Mouse (Mus musculus) embryonic facial prominence, embryonic 12.5 days (tissue): ENCODE results near the gene Cep350. TPM values are rescaled to one million over a fixed set of nuclear protein-coding genes. Genes with fewer than 3 reads are reported as not detected.

ENCODE experiments used
- ATAC-seq: fragments of 200-750 bp; cut with Nextera tagmentation; 2 replicates; pipeline ENCODE4 v1.8.0; 2017; ENCODE audit not compliant: insufficient number of reproducible peaks, insufficient read depth, low FRiP score, low TSS enrichment
- H3K27ac ChIP-seq: fragments of 300-500 bp; sonication (generic); 2 replicates; pipeline ENCODE4 v1.5.1; 2016; ENCODE audit warnings: mild to moderate bottlenecking
- H3K27me3 ChIP-seq: fragments of 300-500 bp; sonication (generic); 2 replicates; pipeline ENCODE4 v1.6.1; 2016; ENCODE audit warnings: mild to moderate bottlenecking, moderate library complexity
- H3K36me3 ChIP-seq: fragments of 300-500 bp; sonication (generic); 2 replicates; pipeline ENCODE4 v1.6.1; 2016; ENCODE audit warnings: mild to moderate bottlenecking
- H3K4me1 ChIP-seq: fragments of 300-500 bp; sonication (generic); 2 replicates; pipeline ENCODE4 v1.6.1; 2016
- H3K4me2 ChIP-seq: fragments of 300-500 bp; sonication (generic); replicated peaks from 2 replicates; pipeline ENCODE4 v1.6.1; 2016; ENCODE audit warnings: mild to moderate bottlenecking, moderate library complexity
- H3K4me3 ChIP-seq: fragments of 300-500 bp; sonication (generic); 2 replicates; pipeline ENCODE4 v1.5.1; 2016; ENCODE audit warnings: mild to moderate bottlenecking
- H3K9ac ChIP-seq: fragments of 300-500 bp; sonication (generic); 2 replicates; pipeline ENCODE4 v1.6.1; 2016; ENCODE audit warnings: mild to moderate bottlenecking, moderate library complexity
- H3K9me3 ChIP-seq: fragments of 300-500 bp; sonication (generic); 2 replicates; pipeline ENCODE4 v1.6.1; 2016; ENCODE audit warnings: mild to moderate bottlenecking, moderate library complexity
- WGBS: fragments of 180-500 bp; shearing (Covaris S2); methylation state at CpG from one replicate; pipeline ENCODE4 v1.1.7; 2016; 5-methylcytosine and 5-hydroxymethylcytosine counted together
- polyA plus RNA-seq: library from polyadenylated mRNA; unstranded; fragments of >200 nt; fragmentation: Nextera tagmentation; extraction: Ambion mirVana; gene quantifications from 2 replicates; pipeline ENCODE4 v1.2.1, GENCODE M21; 2016

Cep350 gene
- polyA plus RNA-seq, 1 experiment from 2014 or later: 15.6 TPM

GRCm38 (mm10) chr1:155879596-155879995 is 93.5 kb downstream of the Cep350 start:
- WGBS: 92% methylated on average over 3 of the region's 3 CpGs
- Histone ChIP-seq H3K36me3 (peaks cover 55% of the 10 kb centered on the region), H3K27ac (no peak overlapping the region), H3K27me3 (no peaks in the 10 kb centered on the region), H3K4me2 (no peak overlapping the region), H3K9me3 (no peaks in the 10 kb centered on the region), H3K4me1 (no peaks in the 10 kb centered on the region), H3K4me3 (no peak overlapping the region), H3K9ac (no peak overlapping the region)
- ATAC-seq: no peak

- WGBS: 75% methylated on average over 4 of the region's 4 CpGs
- Histone ChIP-seq H3K4me2 (no peak overlapping the region), H3K27ac (no peak overlapping the region), H3K4me3 (no peak overlapping the region), H3K4me1 (no peaks in the 10 kb centered on the region), H3K27me3 (no peaks in the 10 kb centered on the region), H3K36me3 (peaks cover 61% of the 10 kb centered on the region), H3K9ac (no peak overlapping the region), H3K9me3 (no peaks in the 10 kb centered on the region)
- ATAC-seq: no peak
These were observed 110.1 kb downstream of the Cep350 start for GRCm38 (mm10) chr1:155862967-155863366.

GRCm38 (mm10) chr1:155854926-155855702 is 117.9 kb downstream of the Cep350 start:
- Histone ChIP-seq H3K4me3 (no peak overlapping the region), H3K36me3 (peaks cover 34% of the 10 kb centered on the region), H3K27me3 (no peaks in the 10 kb centered on the region), H3K27ac (no peak overlapping the region), H3K9me3 (no peaks in the 10 kb centered on the region), H3K9ac (no peak overlapping the region), H3K4me1 (no peaks in the 10 kb centered on the region), H3K4me2 (no peak overlapping the region)
- no peak for ATAC-seq
- WGBS: 85% methylated on average over 7 of the region's 7 CpGs

- Histone ChIP-seq H3K27ac (no peak overlapping the region), H3K4me2 (no peak overlapping the region), H3K9ac (no peak overlapping the region), H3K4me1 (no peaks in the 10 kb centered on the region), H3K36me3 (peaks cover 32% of the 10 kb centered on the region), H3K27me3 (no peaks in the 10 kb centered on the region), H3K4me3 (no peak overlapping the region), H3K9me3 (no peaks in the 10 kb centered on the region)
- no peak for ATAC-seq
- WGBS: 95% methylated on average over 5 of the region's 5 CpGs
These were observed 120.0 kb downstream of the Cep350 start for GRCm38 (mm10) chr1:155853009-155853408.

GRCm38 (mm10) chr1:155844235-155844634 is 128.8 kb downstream of the Cep350 start:
- 87% methylated on average over 5 of the region's 5 CpGs for WGBS
- no peak overlapping the region for H3K27ac ChIP-seq
- H3K4me2 ChIP-seq: no peak overlapping the region
- no peak overlapping the region for H3K4me3 ChIP-seq
- no peaks in the 10 kb centered on the region for H3K27me3 ChIP-seq
- no peaks in the 10 kb centered on the region for H3K9me3 ChIP-seq
- peaks cover 27% of the 10 kb centered on the region for H3K36me3 ChIP-seq
- no peaks in the 10 kb centered on the region for H3K4me1 ChIP-seq
- no peak for ATAC-seq
- H3K9ac ChIP-seq: no peak overlapping the region

GRCm38 (mm10) chr1:155843538-155843937 is 129.5 kb downstream of the Cep350 start:
- peaks cover 26% of the 10 kb centered on the region; the same call in 1 of the 2 replicates for H3K36me3 ChIP-seq
- H3K4me2 ChIP-seq: no peak overlapping the region
- ATAC-seq: no peak
- H3K4me1 ChIP-seq: no peaks in the 10 kb centered on the region
- WGBS: 79% methylated on average over 4 of the region's 4 CpGs
- H3K9ac ChIP-seq: no peak overlapping the region
- H3K27me3 ChIP-seq: no peaks in the 10 kb centered on the region
- H3K9me3 ChIP-seq: no peaks in the 10 kb centered on the region
- no peak overlapping the region for H3K27ac ChIP-seq
- no peak overlapping the region for H3K4me3 ChIP-seq

- no peaks in the 10 kb centered on the region for H3K9me3 ChIP-seq
- WGBS: 83% methylated on average over 2 of the region's 2 CpGs
- no peaks in the 10 kb centered on the region for H3K36me3 ChIP-seq
- no peak overlapping the region for H3K27ac ChIP-seq
- H3K4me1 ChIP-seq: no peaks in the 10 kb centered on the region
- H3K4me2 ChIP-seq: no peak overlapping the region
- no peak for ATAC-seq
- H3K27me3 ChIP-seq: no peaks in the 10 kb centered on the region
- no peak overlapping the region for H3K4me3 ChIP-seq
- H3K9ac ChIP-seq: no peak overlapping the region
These were observed 137.4 kb downstream of the Cep350 start for GRCm38 (mm10) chr1:155835667-155836066.

GRCm38 (mm10) chr1:155833610-155834009 is 139.4 kb downstream of the Cep350 start:
- H3K27me3 ChIP-seq: no peaks in the 10 kb centered on the region
- 90% methylated on average over 9 of the region's 9 CpGs for WGBS

GRCm38 (mm10) chr1:155831958-155832357 is 141.1 kb downstream of the Cep350 start:
- Histone ChIP-seq H3K4me1 (no peaks in the 10 kb centered on the region), H3K27me3 (no peaks in the 10 kb centered on the region), H3K36me3 (no peaks in the 10 kb centered on the region), H3K9ac (no peak overlapping the region), H3K27ac (no peak overlapping the region), H3K9me3 (no peaks in the 10 kb centered on the region), H3K4me3 (no peak overlapping the region), H3K4me2 (no peak overlapping the region)
- 96% methylated on average over 3 of the region's 3 CpGs for WGBS
- no peak for ATAC-seq

More at GRCm38 (mm10) chr1:155833610-155834009, 139.4 kb downstream of the Cep350 start:
- Histone ChIP-seq H3K27ac (no peak overlapping the region), H3K9me3 (no peaks in the 10 kb centered on the region), H3K4me1 (no peaks in the 10 kb centered on the region), H3K36me3 (no peaks in the 10 kb centered on the region), H3K4me2 (no peak overlapping the region), H3K4me3 (no peak overlapping the region), H3K9ac (no peak overlapping the region)
- ATAC-seq: no peak

GRCm38 (mm10) chr1:155830861-155831260 is 142.2 kb downstream of the Cep350 start:
- Histone ChIP-seq H3K9ac (no peak overlapping the region), H3K9me3 (no peaks in the 10 kb centered on the region), H3K4me1 (no peaks in the 10 kb centered on the region), H3K27ac (no peak overlapping the region), H3K36me3 (no peaks in the 10 kb centered on the region), H3K4me3 (no peak overlapping the region), H3K4me2 (no peak overlapping the region), H3K27me3 (no peaks in the 10 kb centered on the region)
- WGBS: 70% methylated on average over 6 of the region's 6 CpGs
- no peak for ATAC-seq

GRCm38 (mm10) chr1:155827703-155828295 is 145.3 kb downstream of the Cep350 start:
- Histone ChIP-seq H3K27ac (no peak overlapping the region), H3K9ac (no peak overlapping the region), H3K27me3 (no peaks in the 10 kb centered on the region), H3K4me1 (no peaks in the 10 kb centered on the region), H3K4me2 (no peak overlapping the region), H3K9me3 (no peaks in the 10 kb centered on the region), H3K36me3 (no peaks in the 10 kb centered on the region), H3K4me3 (no peak overlapping the region)
- no peak for ATAC-seq
- 56% methylated on average over 8 of the region's 8 CpGs for WGBS

- H3K27ac ChIP-seq: no peak overlapping the region
- H3K36me3 ChIP-seq: no peaks in the 10 kb centered on the region
- WGBS: 38% methylated on average over 5 of the region's 5 CpGs
- H3K4me2 ChIP-seq: no peak overlapping the region
- no peaks in the 10 kb centered on the region for H3K4me1 ChIP-seq
- no peak overlapping the region for H3K9ac ChIP-seq
- no peaks in the 10 kb centered on the region for H3K27me3 ChIP-seq
- no peak for ATAC-seq
- H3K4me3 ChIP-seq: no peak overlapping the region
- H3K9me3 ChIP-seq: no peaks in the 10 kb centered on the region
These were observed 146.2 kb downstream of the Cep350 start for GRCm38 (mm10) chr1:155826803-155827395.
